Mouse (Mus musculus) left cerebral cortex, postnatal 10 days (tissue): ENCODE measurements around the gene Slc26a11. TPM values are rescaled to one million over a fixed set of nuclear protein-coding genes. Genes with fewer than 3 reads are reported as not detected.
"Not testable (repeated sequence)": the region's sequence is repeated elsewhere in the genome, so short reads cannot be mapped to it uniquely, and the experiment has no call there.

Source experiments
- DNase-seq, 2 experiments: peaks; one replicate each; pipeline ENCODE4 v3.0.0; 2021 to 2022; ENCODE audit warnings: low spot score in 2 of 2, mixed read lengths in 1 of 2; ENCODE audit errors: extremely low spot score in 1 of 2
- intact Hi-C: fragments of 180-260 bp; cut with DNase I; formaldehyde crosslinking; loops from one replicate; pipeline ENCODE4 v1.15.1; 2025
- total RNA-seq, 2 experiments: library from RNA; stranded (reverse); gene quantifications; 2 replicates each; pipeline ENCODE4 v1.2.3; 2021

Slc26a11 gene
- total RNA-seq, 2 experiments from 2014 or later = 4.6 to 5.2 TPM

DNA sequence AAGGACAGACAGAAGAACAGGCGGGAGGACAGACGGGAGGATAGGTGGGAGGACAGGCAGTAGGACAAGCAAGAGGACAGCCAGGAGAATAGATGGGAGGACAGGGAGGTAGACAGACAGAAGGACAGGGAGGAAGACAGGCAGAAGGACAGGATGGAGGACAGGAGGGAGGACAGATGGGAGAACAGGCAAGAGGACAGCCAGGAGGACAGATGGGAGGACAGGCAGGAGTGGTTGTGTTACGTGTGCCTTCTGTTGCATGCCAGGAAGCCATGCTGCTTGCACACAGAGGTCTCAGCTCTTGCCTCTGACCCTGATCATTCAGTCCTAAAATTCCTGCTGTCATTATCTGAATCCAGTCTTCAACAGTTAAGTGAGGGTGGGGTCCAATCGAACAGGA, 1.4 kb upstream of the Slc26a11 start:
- no peak for DNase-seq
- intact Hi-C loops = no loop called here

DNA sequence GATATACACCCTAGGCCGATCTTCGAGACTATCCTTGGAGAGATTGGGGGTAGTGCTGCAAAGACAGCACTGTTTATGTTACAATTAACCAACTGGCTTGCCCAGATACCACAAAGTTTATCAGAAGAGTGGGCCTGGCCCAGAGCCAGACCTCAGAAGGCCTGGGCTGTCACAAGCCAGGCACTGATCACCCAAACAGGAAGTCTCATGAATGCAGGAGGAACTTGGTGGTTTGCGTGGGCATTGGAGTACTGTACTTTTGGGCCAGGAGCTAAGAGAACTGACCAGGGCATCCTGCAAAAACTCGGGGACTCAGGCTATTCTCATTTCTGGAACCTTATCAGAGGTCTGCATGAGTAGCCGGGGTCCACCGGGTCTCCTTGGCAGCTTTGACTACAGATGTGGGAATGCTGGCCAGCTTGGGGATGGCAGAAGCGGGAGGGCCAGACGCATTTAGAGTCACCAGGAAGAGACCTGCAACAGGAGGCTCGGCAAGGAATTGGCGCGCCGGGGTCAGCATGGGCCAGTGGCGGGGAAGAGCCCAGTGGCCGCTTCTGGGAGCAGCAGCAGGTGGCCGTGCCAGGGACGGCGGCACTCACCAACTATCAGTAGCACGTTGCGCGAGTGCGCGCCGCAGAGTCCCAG, 437 bp upstream of the Slc26a11 start:
- intact Hi-C loops = no loop called here
- peak; percentile 17 to 65 for DNase-seq

DNA sequence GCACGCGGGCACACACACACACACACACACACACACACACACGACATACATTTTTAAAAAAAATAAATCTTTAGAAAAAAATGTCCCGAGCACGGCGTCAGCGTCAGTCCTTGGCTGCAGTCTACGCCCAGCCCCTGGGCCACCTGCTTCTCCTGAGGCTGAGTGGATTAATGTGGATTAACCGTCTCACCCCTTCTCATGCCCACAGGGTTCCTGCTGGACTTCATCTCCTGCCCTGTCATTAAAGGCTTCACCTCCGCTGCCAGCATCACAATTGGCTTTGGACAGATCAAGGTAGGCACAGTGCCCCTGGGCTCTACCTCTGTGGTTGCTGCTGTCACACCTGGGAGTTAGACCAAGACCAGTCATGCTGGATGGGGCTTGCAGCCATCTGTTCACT, 3.7 kb downstream of the Slc26a11 start:
- intact Hi-C loops = no loop called here
- DNase-seq = no peak

DNA sequence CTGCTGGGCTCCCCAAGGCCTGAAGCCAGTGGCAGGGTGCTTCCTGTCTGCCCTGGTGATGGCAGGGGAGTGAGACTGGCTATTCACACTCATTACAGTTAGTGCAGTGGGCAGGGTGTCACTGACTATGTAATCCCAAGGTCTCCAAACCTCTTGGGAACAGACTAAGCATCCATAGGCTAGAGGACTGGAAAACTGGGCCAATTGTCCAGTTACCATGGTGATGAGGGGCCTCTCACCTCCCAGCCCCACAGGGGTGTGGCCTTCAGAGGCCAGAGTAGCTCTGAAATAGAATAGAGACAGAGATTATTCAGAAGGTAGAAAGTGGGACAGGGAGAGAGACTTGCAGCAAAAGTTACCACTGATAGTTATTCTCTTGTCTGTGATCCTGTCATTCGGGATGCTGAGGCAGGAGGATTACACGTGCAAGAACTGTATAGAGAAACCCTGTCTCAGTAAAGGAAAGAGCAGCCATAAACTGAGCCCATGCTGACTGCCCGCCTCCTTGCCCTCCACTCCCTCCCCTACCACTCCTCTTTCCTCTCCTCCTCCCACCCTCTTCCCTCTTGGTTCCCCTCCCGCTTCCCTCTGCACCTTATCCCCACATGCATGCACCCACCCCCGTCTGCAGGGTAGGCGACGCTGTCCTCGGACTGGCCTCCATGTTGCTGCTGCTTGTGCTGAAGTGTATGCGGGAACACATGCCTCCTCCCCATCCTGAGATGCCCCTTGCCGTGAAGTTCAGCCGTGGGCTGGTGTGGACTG, 7.6 kb downstream of the Slc26a11 start:
- intact Hi-C loops = no loop called here
- no peak for DNase-seq

DNA sequence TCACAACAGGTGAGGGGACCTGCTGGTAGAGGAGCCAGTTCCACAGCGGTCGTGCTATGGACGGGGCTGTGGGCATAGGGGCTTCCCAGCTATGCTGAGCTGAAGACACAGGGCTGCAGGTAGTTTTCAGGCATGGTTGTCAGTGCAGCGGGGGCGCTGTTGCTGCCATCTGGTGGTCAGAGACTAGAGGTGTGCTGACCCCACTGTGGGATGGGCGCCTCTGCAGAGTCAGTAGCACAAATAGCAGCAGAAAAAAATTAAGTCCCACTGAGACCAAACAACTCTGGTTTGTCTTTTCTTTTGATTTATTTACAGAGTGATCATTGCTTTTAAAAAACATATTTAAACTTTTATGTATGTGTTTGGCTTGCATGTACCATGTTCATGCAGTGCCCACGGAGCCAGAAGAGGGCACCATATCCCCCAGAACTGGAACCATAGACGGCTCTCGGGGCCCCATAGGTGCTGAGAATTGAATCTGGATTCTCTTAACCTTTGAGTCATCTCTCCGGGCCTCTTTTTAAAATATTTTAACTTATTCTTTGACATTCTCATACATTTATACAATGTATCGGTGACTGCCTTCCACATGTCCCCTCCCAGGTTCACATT, 8.3 kb downstream of the Slc26a11 start:
- intact Hi-C loops = no loop called here
- DNase-seq = peak; percentile 60 to 74

DNA sequence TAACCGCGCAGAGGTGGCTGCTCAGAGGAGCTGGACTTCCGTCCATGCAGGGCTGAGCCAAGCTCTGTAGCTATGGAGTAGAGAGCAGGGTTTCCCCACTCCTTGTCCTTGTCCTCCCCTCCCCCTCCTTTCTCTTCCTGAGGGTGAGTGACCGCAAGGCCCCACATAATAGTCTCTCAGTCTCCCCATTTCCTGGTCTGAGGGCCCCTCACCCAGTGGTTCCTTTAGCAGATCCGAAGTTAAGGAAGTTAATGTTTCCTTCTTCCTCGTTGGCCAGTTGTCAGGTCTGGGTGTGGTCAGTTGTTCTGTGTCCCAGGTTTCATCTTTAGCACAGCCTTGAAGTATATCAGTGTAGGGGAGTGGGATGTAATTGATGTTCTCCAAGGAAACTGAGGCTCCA, 20.1 kb downstream of the Slc26a11 start:
- intact Hi-C loops = no loop called here
- DNase-seq = no peak

DNA sequence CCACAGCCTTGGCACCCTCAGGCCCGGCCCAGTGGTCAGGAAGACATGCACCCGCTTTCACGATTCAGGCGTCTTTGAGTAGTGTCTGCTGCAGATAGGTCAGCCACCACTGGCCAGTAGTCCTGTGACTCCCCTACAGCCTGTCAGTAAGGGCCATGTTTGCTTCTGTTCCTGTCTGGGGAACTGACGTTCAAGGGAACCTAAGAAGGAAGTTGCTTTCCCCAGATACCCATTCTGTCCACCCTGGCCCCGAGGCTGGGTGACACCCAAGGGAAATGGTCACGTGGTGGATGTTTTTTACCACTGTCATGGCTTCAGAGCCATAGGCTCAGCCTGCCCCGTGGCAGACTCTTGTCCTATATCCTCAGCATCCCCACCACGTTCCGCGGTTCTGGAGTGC, 22.0 kb downstream of the Slc26a11 start:
- no peak for DNase-seq
- intact Hi-C loops = no loop called here

DNA sequence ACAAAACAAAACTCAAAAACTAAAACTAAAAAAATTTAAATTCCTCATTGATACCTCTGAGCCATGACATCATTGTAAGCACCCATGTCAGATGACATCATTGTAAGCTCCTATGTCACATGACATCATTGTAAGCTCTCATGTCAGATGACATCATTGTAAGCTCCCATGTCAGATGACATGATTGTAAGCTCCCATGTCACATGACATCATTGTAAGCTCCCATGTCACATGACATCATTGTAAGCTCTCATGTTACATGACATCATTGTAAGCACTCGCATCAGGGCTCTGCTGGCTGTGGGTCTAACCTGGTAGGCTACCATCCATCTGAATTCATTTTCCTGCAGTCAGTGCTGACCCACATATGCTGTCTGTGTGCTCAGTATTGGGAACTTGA, 23.2 kb downstream of the Slc26a11 start:
- no peak for DNase-seq
- intact Hi-C loops = no loop called here

DNA sequence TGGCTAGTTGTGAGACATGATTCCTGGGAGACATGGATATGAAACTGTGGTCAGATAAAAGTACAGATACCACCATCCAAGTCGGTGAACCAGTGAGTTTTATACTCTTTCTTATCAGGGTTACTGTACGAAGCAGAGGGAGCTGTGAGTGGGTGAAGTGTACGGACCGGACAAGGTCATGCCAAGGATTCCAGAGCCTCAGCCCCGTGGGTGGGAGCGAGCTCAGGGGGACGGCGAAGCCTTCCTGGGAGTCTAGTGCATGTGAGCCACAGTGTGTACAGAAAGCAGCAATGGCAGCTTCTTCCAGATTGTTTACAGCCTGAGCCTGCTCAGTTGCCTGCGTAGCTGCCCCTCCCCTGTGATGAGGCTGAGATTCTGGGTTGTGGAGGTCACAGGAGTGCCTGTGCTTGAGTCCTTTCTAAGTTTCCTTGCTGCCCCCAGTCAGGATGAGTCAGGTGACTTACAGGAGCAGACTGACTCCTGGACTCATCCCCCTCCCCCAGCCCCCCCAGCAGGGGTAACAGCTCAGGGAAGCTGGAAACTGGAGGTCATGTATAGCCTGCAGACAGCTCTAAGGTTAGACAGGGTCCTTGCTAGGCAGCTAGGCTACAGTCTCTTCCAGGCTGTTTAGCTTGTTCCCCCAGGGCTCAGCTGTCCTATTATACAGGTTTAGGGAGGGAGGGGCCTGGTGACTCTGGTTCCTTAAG, 26.4 kb downstream of the Slc26a11 start:
- no peak for DNase-seq
- intact Hi-C loops = no loop called here

DNA sequence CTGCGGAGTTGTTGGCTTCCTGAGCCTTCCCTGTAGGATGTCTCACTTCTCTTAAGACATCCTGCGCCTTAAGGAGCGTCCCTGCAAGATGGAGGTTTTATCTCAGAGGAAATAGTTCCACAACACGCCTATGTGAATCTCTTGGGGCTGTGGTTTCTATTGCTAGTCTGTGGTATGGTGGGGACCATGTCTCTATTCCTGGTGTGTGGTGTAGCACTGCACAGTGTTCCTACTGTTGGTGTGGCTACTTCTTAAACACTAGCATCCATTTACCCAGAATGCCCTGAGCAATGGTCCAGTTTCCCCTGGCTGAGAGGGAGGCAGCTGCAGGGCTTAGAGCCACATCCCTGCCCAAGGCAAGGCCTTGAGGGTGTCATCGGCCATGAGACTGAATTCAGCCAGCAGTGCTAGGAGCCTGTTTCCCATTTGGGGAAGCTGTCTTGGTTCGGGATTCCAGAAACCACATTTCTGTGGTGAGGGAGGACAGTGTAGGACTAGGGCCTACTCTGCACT, 27.0 kb downstream of the Slc26a11 start:
- intact Hi-C loops = no loop called here
- DNase-seq = no peak

DNA sequence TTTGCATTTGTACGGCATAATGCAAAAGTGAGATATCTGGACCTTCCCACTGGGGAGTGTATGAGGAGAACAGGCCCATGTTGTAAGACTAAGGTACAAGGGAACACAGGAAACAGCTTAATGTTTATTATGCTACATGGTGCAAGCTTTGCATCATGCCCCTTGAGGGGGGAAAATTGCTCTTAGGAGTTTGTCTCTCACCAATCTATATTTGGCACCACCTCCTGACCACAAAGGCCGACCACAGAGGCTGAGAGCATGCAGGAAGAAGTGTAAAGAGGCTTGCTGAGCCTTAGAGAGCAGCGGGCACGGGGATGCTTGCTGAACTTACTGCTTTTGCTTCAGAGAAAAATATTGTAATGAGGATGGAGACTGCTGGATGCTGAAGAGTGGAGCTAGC, 29.5 kb downstream of the Slc26a11 start:
- intact Hi-C loops = no loop called here
- no peak for DNase-seq

DNA sequence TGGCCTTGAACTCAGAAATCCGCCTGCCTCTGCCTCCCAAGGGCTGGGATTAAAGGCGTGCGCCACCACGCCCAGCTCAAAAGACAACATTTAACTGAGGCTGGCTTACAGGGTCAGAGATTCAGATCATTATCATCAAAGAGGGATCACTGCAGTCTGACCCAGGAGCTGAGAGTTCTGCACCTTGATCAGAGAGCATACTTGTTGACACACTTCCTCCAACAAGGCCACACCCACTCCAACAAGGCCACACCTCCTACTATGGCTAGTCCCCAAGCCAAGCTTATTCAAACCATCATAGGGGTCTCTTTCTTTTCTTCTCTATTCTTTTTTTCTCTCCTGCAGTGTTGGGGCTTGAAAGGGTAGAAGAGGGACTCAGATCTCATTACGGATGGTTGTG, 30.9 kb downstream of the Slc26a11 start:
- intact Hi-C loops = no loop called here
- DNase-seq = no peak

DNA sequence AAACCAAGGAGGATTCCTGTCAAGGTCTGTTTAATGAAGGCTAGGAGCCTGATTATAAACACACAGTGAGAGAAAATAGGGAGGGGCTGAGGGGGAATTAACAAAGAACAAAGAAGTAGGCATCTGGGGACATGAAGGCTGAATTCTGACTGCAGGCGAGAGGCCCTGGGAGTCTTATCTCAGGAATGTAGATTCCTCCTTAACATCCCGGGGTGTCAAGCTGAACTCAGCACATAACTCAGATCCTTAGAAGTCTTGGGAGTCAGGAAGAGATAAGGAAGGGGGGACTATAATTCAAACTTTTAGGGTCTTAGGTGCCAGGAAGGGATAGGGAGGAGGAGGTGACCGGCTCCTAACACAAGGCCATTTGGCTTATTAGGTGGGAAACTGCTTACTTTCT, 31.9 kb downstream of the Slc26a11 start:
- intact Hi-C loops, DNase-seq: not testable (repeated sequence)

DNA sequence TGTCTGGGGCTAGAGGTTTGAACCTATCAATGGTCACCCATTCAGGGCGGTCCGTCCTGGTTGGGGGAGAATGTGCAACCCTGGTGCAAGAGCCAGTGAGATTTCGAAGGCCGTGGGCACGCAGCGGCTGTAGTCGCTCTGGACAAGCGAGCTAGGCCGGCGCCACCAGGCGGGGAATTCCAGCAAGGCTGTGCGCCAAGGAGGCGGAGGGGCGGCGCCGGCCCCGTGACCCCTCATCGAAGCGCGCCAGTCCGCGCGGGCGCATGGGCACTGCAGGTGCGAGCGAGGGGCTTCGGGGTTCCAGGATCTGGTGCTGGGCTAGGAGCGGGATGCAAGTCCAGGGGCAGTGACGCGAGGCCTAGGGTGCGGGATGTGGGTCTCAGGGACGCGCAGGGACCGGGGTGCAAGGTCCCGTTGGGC, 34.5 kb downstream of the Slc26a11 start:
- intact Hi-C loops = no loop called here
- peak; percentile 16 to 90 for DNase-seq

DNA sequence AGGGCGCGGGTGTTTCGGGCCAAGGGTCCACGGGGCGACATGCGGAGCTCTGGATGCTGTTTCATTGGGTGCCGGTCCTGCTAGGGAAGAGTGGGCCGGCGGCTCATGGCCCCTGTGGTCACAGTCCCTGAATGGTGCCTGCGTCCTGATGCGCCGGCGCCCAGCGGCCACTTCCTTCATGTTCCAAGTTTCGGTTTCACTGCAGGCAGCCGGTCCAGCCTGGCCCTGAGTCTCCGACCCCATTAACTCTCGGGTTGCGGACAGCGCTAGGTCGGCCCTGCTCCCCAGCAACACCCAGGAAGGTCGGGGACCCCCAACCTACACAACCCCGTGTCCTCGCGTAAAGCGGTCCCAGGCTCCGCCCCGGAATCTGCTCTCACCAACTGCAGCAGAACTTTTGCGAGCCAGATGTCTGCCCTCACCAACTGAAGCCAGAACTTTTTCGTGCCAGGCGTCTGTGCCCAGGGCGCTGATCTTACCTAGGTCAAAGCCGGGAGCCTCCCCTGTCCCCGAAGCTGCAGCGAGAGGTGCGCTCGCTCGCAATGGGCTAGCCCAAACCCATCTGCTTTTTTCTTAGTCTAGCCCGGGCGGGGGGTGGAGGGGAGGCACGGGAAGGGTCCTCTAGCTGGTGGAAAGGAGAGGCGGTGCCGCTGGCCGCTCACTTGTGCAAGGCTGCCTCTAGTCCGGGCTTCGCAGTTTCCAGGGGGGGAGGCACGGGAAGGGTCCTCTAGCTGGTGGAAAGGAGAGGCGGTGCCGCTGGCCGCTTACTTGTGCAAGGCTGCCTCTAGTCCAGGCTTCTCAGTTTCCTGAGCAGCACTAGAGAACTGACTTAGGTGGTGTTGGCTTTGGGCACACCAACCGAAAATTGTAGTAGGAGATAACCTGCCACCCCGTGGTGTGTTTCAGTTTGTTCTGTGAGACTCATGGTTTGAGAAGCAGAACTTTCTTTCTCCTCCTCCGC, 35.2 kb downstream of the Slc26a11 start:
- intact Hi-C loops = no loop called here

DNA sequence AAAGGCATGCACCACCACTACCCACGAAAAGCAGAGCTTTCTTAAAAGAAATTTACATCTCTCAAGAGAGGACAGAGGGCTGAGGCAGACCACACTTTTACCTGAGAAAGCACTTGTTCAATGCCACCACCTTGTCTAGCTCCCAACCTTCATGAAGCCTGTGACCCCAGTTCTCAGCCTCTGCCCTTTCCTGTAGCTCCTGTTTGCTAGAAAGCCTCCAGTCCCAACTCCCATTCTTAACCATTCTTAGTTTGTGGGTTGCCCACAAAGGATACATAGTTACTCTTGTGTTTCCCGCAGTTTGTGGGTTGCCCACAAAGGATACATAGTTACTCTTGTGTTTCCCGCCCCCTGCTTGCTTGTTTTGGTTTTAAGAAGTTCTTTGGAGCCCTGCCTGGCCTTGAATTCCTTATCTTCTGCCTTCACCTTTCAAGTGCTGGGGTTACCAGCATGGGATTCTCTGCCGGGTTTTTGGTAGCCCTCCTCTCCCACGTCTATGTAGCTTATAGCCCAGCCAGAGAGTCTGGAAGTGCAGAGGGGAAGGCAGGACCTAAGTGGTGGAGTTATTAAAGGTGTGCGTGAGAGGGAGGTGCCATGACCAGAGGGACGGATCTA, 36.1 kb downstream of the Slc26a11 start:
- intact Hi-C loops = no loop called here
- DNase-seq = no peak

More for the DNA sequence above, 35.2 kb downstream of the Slc26a11 start:
- DNase-seq = peak; percentile 13 to 69

DNA sequence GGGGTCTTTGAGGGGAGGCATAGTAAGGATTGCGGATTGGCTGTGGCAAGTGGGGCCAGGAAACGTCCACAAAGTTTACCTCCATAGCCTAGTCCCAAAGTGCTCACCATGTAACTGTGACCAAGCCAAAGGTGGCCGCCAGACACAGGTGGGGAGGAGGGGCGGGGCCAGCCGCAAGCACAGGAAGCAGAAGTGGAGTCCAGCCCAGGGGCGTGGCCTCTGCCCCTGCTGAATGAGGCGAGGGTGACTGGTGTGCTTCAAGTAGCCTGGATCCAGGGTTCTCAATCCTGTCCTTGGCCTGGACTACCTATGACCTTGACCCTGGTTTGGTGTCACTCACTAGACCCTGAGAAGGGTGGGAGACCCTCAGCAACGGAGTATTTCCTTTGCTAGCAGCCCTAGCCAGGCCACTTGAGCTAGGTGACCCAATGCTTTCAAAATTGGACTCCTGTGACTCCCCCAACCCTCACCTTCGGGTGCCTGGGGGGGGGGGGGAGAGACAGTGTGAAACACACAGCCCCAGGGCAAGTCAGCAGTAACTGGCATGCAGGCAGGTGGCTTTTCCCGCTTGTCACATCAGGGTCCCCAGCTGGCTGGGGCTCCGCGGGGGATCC, 36.8 kb downstream of the Slc26a11 start:
- DNase-seq = peak in 1 of 2 experiments; percentile 72
- intact Hi-C loops = no loop called here
